Mouse (Mus musculus) G1E (cell line): ENCODE results near the gene Ttc28. TPM values are rescaled to one million over a fixed set of nuclear protein-coding genes. Genes with fewer than 3 reads are reported as not detected.

ENCODE experiments used
- ATAC-seq: 2 replicates; pipeline ENCODE4 v1.8.0; 2016; ENCODE audit warnings: mild to moderate bottlenecking; ENCODE audit not compliant: insufficient number of reproducible peaks, poor library complexity, low FRiP score, severe bottlenecking; ENCODE audit errors: extremely low read depth
- DNase-seq: peaks from one replicate; pipeline ENCODE4 v3.0.0; 2012; ENCODE audit warnings: low spot score
- H3K27me3 ChIP-seq: 2 replicates; pipeline ENCODE4 v1.6.1; 2012; ENCODE audit warnings: mild to moderate bottlenecking, low read length, inconsistent platforms; ENCODE audit not compliant: insufficient read depth
- H3K36me3 ChIP-seq: replicated peaks from 2 replicates; pipeline ENCODE3; 2012; ENCODE audit warnings: mild to moderate bottlenecking, inconsistent platforms
- H3K4me1 ChIP-seq: 2 replicates; pipeline ENCODE4 v1.6.1; 2012; ENCODE audit warnings: low read depth, low read length, inconsistent platforms, mixed read lengths; ENCODE audit not compliant: insufficient read depth
- H3K4me3 ChIP-seq: 2 replicates; pipeline ENCODE4 v1.5.1; 2012; ENCODE audit warnings: low read depth, mild to moderate bottlenecking, inconsistent platforms, low read length, moderate library complexity, mixed read lengths
- H3K9me3 ChIP-seq: replicated peaks from 2 replicates; pipeline ENCODE4 v1.6.1; 2012; ENCODE audit warnings: inconsistent platforms
- CTCF ChIP-seq: IDR thresholded peaks from 2 replicates; pipeline ENCODE4 v1.5.1; 2012; ENCODE audit warnings: low read depth, low read length, inconsistent platforms, mixed read lengths
- GATA1 ChIP-seq: IDR thresholded peaks from 2 replicates; pipeline ENCODE4 v1.6.1; 2012; ENCODE audit warnings: borderline replicate concordance, low read length, inconsistent platforms, mixed read lengths
- GATA2 ChIP-seq: IDR thresholded peaks from 2 replicates; pipeline ENCODE4 v1.6.1; 2012; ENCODE audit warnings: low read depth, low read length, inconsistent platforms, borderline replicate concordance
- POLR2AphosphoS5 ChIP-seq: IDR thresholded peaks from 2 replicates; pipeline ENCODE4 v1.6.1; 2012; ENCODE audit warnings: low read depth, low read length, inconsistent platforms; ENCODE audit not compliant: insufficient replicate concordance
- TAL1 ChIP-seq: conservative IDR thresholded peaks from 2 replicates; pipeline ENCODE4 v1.6.1; 2012; ENCODE audit warnings: low read depth, low read length, inconsistent platforms, mixed read lengths
- polyA plus RNA-seq: library from polyadenylated mRNA; stranded (reverse); fragments of >175 nt; gene quantifications from 2 replicates; pipeline ENCODE4 v1.2.3, GENCODE M21; 2012
- total RNA-seq, 2 experiments: library from RNA; stranded (forward) in 1 of 2; stranded (reverse) in 1 of 2; fragments of 200-1000 nt in 1 of 2; fragments of >200 nt in 1 of 2; fragmentation: Nextera tagmentation in 1 of 2; gene quantifications; 2 replicates each; pipeline ENCODE4 v1.2.3; 2014 to 2017

The Ttc28 gene
- total and polyA plus RNA-seq, 3 experiments, result 0.28 to 2.0 (median 0.55) TPM

DNA sequence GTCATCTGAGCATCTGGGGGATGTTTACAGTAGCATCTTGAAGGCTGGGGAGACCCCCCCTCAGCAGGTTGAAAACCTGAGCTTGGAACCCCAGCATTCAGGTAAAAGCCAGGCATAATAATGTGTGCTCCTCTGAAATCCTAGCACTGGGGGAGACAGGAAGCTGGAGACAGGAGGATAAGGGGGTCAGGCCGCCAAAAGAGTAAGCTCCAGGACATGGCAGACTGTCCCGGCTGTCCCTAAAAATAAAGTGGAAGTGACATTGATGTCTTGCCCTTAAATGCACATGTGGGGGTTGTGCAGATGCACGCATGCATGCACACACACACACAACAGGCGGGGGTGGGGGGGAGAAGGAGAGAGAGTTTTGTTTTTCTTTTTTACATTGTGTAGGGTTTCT is 118.7 kb downstream of the Ttc28 start:
- Histone ChIP-seq H3K4me3 (no peak overlapping the region), H3K27me3 (no peaks in the 10 kb centered on the region), H3K36me3 (no peaks in the 10 kb centered on the region), H3K9me3 (no peaks in the 10 kb centered on the region), H3K4me1 (no peaks in the 10 kb centered on the region)
- no peak for DNase-seq
- TF ChIP-seq CTCF, result no peak
- ATAC-seq, result no peak

GRCm38 (mm10) chr5:111000953-111001352 is 121.3 kb downstream of the Ttc28 start:
- no peaks in the 10 kb centered on the region for H3K4me1 ChIP-seq
- DNase-seq (no peak), ATAC-seq (no peak)
- H3K36me3 ChIP-seq, result no peaks in the 10 kb centered on the region
- H3K27me3 ChIP-seq, result no peaks in the 10 kb centered on the region
- H3K9me3 ChIP-seq, result no peaks in the 10 kb centered on the region
- H3K4me3 ChIP-seq, result no peak overlapping the region
- TF ChIP-seq POLR2AphosphoS5 (no peak), GATA2 (no peak), CTCF (no peak), GATA1 (no peak), TAL1 (no peak)

- DNase-seq (no peak), ATAC-seq (no peak)
- H3K4me3 ChIP-seq, result no peak overlapping the region
- H3K4me1 ChIP-seq, result no peaks in the 10 kb centered on the region
- no peaks in the 10 kb centered on the region for H3K36me3 ChIP-seq
- TF ChIP-seq CTCF (no peak), POLR2AphosphoS5 (no peak), GATA2 (no peak), GATA1 (no peak), TAL1 (no peak)
- H3K27me3 ChIP-seq, result no peaks in the 10 kb centered on the region
- no peaks in the 10 kb centered on the region for H3K9me3 ChIP-seq
Measured at GRCm38 (mm10) chr5:111003220-111003619, 123.6 kb downstream of the Ttc28 start.

DNA sequence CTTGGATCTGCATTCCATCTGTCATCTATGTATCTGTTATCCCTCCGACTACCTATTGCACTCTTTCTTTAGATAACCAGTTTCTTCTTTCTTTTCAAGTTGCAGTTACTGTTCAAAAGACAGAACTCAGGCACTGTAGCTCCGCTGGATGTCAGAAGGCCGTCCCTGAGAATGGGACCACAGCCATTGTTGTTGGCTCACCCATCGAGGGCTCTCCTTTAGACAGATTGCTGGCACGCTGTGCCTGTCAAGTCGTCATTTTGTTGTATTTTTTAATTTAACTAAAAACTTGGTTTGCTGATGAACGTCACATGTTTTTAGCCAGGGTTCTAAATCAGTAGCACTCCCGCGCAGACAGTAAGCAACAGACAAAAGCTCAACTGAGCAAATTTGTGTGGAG is 124.1 kb downstream of the Ttc28 start:
- H3K9me3 ChIP-seq, result no peaks in the 10 kb centered on the region
- DNase-seq, result no peak
- H3K36me3 ChIP-seq, result no peaks in the 10 kb centered on the region
- no peaks in the 10 kb centered on the region for H3K27me3 ChIP-seq
- no peaks in the 10 kb centered on the region for H3K4me1 ChIP-seq
- TF ChIP-seq GATA1, result no peak
- no peak for TF ChIP-seq GATA2
- no peak for TF ChIP-seq TAL1
- TF ChIP-seq CTCF, result no peak
- no peak for TF ChIP-seq POLR2AphosphoS5
- no peak overlapping the region for H3K4me3 ChIP-seq
- no peak for ATAC-seq

- no peaks in the 10 kb centered on the region for H3K4me1 ChIP-seq
- DNase-seq (no peak), ATAC-seq (no peak)
- no peak overlapping the region for H3K4me3 ChIP-seq
- no peaks in the 10 kb centered on the region for H3K36me3 ChIP-seq
- TF ChIP-seq GATA1 (no peak), GATA2 (no peak), POLR2AphosphoS5 (no peak), CTCF (no peak), TAL1 (no peak)
- no peaks in the 10 kb centered on the region for H3K27me3 ChIP-seq
- no peaks in the 10 kb centered on the region; the same call in 1 of the 2 replicates for H3K9me3 ChIP-seq
Measured at GRCm38 (mm10) chr5:111006272-111007135, 126.9 kb downstream of the Ttc28 start.

GRCm38 (mm10) chr5:111007136-111007500 is 127.5 kb downstream of the Ttc28 start:
- DNase-seq (no peak), ATAC-seq (no peak)
- H3K36me3 ChIP-seq, result no peaks in the 10 kb centered on the region
- no peaks in the 10 kb centered on the region for H3K4me1 ChIP-seq
- H3K27me3 ChIP-seq, result no peaks in the 10 kb centered on the region
- H3K4me3 ChIP-seq, result no peak overlapping the region
- no peak for TF ChIP-seq POLR2AphosphoS5
- TF ChIP-seq GATA2, result no peak
- no peak for TF ChIP-seq CTCF
- no peaks in the 10 kb centered on the region; the same call in 1 of the 2 replicates for H3K9me3 ChIP-seq
